Mouse (Mus musculus) right cerebral cortex, adult 18-20 months (tissue): ENCODE data around the gene Man2a2.
A peak's percentile ranks its signal among the peaks of the same experiment; 100 is the strongest.
"Not testable (repeated sequence)": the region's sequence is repeated elsewhere in the genome, so short reads cannot be mapped to it uniquely, and the experiment has no call there.

Experiments used
- DNase-seq: peaks from one replicate; pipeline ENCODE4 v3.0.0; 2022; ENCODE audit warnings: mixed read lengths

The Man2a2 gene

DNA sequence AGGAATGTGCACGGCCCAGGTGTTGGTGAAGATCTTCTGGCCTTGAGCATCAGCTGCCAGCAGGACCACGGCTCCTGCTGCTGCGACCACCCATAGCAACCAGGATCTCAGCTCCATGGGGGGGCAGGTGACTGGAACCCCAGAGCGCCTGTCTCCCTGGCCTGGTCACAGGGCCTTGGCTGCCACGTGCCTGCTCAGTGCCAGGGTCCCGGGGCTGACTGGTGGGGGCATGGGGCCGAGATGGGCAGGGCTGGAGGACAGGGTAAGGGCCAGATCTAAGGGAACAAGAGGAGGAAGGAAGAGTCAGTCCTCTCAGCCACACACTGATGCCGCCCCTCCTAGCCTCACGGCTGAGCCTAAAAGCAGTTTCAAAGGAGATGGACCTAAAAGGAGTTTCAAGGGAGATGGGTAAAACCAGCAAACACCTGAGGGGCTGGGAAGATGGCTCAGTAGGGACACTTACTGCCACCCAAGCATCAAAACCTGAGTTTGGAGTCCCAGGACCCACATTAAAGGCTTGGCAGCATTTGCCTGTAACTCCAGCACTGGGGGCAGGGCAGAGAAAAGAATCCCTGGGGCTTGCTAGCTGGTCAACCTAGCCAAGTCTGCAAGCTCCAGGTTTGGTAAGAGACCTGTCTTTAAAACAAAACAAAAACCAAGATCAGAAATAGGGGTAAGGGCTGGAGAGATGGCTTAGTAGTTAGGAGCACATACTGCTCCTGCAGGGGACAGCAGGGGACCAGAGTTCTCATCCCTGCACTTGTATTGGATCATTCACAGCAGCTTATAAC, 27.7 kb upstream of the Man2a2 start:
- DNase-seq = no peak

DNA sequence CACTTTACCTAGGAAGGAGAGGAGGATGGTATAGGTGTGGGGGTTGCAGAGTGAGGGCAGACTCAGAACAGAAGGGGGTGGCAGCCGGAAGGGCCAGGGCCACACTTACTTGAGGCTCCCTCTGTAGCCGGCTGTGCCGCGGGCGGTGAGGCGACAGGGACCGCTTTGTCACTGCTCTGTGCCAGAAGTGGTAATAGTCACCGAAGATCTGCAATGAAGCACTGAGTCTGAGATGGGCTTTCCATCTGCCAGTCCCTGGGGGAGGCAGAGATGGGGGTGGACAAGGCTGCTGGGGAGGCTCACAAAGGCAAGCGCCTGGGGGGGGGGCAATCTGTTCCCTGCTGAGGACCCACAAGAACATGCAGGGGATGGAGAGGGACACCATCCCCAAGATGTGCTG, 26.8 kb upstream of the Man2a2 start:
- peak; percentile 75 for DNase-seq

GRCm38 (mm10) chr7:80396427-80396826, 25.3 kb upstream of the Man2a2 start:
- DNase-seq = not testable (repeated sequence)

GRCm38 (mm10) chr7:80394600-80394999, 23.4 kb upstream of the Man2a2 start:
- no peak for DNase-seq

DNA sequence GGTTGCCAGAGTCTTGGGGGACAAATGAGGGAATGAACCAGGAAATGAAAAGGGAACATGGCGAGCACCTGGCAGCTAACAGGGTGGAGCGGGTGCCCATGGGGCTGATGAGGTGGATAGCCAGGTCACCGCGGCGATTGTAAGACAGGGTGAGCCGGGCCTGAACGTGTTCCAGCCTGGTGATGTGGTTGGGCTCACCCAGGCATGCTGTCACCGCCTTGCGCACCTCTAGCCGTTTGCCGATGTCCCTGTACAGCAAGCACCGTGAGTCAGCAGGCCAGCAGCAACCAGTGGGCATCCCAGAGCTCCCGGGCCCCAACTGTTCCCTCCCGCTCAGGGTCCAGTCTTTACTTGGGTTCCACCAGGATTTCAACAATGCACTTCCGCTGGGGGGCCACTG, 20.9 kb upstream of the Man2a2 start:
- DNase-seq = no peak

DNA sequence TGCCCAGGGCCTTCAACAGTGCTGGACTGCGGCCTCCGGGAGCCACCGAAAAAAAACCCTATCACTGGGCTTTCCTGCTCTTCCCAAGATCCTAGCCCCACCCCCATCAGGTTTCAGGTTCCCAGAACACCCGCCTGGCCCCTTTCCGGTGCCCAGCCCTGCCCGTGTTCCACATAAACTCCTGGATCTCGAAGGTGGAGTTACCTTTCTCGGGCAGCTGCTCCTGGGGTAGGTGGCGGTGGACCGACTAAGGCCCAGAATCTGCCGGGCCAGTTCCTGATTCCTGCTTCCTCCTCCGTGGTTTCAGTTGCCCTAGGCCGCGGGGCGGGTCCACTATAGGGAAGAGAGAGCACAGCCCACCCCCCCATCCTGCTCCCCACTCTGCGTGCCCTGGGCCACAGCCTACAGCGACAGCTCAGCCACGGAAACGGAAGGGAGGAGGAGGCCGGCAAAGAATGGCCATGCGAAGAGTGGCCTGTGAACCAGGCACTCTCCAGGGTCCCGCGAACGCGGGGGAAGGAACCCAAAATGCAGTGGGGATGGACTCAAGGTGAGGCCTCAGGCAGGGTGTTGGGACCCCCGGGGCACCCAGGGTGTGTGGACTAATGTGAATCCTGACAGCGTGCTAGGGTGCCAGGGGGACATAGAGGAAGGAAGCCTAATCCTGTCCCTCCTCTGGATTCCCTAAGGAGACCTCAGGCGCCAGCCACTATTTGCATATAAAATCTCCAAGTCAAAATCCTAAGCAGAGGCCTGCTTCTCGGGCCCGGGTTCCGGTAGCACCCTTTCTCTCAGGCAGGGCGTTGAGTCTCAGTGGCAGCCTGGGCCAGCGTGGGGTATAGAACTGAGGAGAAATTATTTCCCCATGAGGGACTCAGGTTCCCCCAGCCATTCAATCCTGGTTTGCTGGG, 16.7 kb upstream of the Man2a2 start, which contains the start of gene Fes:
Fes (minus strand) TSS at position 314 of the 911 bp plus-strand sequence.
- no peak for DNase-seq

- DNase-seq = no peak
Measured at GRCm38 (mm10) chr7:80387033-80387632, 16.0 kb upstream of the Man2a2 start.

DNA sequence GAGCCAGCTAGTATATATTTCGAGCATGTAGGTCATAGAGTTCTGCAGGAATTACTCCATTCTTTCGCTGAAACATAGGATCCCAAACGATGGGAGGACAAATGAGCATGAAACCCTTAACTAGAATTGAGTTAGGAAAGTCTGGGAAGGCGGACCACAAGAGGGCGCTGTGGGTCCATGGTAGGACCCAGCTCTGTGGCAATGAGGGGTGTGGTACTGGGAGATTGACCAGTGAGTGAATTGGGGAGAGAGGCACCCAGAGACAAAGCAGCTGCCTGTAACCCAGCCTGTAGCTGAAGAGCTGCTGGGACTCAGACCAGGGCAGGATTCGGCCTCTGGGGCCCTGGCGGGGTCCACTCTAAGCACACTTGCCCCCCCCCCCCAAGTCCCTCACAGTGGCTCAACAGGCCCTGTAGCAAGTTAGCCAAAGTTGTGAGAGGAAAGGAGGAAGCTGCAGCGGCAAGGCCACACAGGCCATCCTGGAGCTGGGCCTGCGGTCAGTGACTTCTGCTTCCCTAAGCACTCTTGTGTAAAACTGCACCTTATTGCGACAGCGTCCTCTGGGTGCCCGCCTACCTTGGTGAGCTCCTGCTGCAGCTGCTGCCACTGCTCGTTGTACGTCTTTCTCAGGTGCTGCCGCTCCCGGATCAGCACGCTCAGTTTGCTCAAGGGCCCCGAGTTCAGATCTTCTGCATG, 15.2 kb upstream of the Man2a2 start:
- peak; percentile 84 for DNase-seq

GRCm38 (mm10) chr7:80382919-80383318, 11.7 kb upstream of the Man2a2 start:
- no peak for DNase-seq

GRCm38 (mm10) chr7:80379531-80379930, 8.4 kb upstream of the Man2a2 start:
- no peak for DNase-seq

GRCm38 (mm10) chr7:80377471-80377870, 6.3 kb upstream of the Man2a2 start:
- no peak for DNase-seq

DNA sequence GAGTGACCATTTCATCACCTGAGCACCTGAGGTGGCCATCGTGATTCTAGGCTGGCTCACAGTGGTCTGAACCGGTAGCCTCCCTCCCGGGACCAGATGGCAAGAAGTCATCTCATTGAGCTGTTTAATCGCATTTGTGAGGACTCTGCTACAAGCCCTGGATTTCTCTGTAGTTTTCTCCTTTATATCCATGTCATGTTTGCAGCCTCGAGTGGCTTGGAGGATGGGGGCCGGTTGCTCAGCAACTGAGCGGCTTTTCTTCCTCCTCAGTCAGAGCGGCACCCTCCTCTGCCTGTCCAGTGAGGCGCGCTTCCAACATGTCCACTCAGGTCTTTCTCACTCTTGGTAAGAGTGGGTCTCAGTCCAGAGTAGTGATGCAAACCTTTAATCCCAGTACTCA, 5.0 kb upstream of the Man2a2 start:
- DNase-seq = no peak

- DNase-seq = no peak
Measured at GRCm38 (mm10) chr7:80375376-80376039, 4.3 kb upstream of the Man2a2 start.

DNA sequence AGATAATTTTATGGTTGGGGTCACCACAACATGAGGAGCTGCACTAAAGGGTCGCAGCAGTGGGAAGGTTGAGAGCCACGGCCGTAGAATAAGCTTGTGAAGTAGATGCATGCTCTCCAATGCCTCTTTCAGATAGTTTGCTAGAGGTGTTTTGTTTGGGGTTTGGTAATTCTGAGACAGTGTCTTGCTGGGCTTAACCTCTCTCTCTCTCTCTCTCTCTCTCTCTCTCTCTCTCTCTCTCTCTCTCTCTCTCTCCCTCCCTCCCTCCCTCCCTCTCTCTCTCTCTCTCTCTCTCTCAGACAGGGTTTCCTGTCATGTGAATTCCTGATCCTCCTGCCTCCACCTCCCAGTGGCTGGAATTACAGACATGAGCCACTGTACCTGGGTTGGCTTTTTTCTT, 3.6 kb upstream of the Man2a2 start:
- DNase-seq = no peak

- no peak for DNase-seq
Measured at GRCm38 (mm10) chr7:80374280-80374679, 3.1 kb upstream of the Man2a2 start.

DNA sequence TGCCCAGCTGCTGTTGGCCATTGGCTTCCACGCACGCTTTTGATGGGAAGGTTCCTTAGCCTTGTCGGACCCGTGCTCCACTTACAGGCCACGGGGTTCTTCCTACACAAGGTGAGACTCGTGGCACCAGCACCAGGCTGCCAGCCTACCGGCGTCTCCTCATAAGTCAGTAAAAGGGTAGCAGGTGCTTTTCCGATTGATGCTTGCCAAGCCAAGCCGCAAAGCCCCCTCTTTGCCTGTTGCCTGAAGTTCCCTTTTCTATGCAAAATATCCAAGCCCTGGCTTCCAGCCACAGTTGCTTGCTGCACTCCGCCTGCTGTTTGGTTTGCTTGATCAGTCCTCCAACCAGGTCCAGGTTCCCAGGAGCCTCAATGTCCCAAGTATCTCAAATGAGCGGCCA, 2.7 kb upstream of the Man2a2 start:
- DNase-seq = no peak

GRCm38 (mm10) chr7:80373352-80373751, 2.2 kb upstream of the Man2a2 start:
- no peak for DNase-seq

- DNase-seq = no peak
Measured at GRCm38 (mm10) chr7:80372667-80373066, 1.5 kb upstream of the Man2a2 start.

GRCm38 (mm10) chr7:80372166-80372565, 991 bp upstream of the Man2a2 start:
- no peak for DNase-seq

DNA sequence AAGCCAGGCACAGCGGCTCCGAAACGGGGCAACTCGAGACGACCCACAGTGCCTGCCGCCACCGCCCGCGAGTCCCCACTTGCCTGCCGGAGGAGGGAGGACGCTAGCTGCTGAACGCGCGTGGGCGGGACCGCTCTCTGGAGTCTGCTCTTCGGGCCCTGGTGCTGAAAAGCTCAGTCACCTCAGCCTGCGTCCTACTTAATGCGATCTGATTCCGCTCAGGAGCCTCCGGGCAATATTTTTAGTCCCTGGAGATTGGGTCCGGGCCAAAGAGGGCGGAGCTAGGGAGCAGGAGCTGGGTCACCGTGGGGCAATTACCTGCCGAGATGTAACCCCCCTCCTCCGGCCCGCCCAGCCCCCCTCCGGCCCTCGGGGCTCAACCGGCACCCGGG, 530 bp downstream of the Man2a2 start:
- peak; percentile 88 for DNase-seq

DNA sequence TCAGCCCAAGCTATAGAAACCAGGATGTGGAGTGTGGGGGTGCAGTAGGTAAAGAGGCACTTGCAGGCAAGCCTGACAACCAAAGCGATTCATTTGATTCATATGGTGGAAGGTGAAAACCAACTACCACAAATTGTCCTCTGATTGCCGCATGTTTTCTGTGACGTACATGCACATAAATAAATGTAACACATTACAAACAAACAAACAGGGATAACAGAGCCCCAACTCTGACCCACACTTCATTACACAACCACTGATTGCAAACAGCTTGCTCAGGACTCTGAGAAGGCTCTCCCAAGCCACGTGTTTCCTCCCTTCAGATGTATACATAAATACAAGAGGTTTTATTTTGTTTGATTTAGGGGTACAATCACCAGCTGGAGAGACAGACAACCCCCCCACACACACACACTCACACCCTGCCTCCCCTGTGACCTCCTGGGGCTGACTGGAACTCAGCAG, 1.2 kb downstream of the Man2a2 start:
- no peak for DNase-seq

GRCm38 (mm10) chr7:80369461-80369860, 1.7 kb downstream of the Man2a2 start:
- DNase-seq = no peak
